Mouse (Mus musculus): ENCODE data around the gene Otogl. TPM values are rescaled to one million over a fixed set of nuclear protein-coding genes. Genes with fewer than 3 reads are reported as not detected.

Otogl gene
- total and polyA plus RNA-seq, 3 experiments, result under 0.01 TPM; not detected in 2

- DNase-seq (ENCODE audit: low spot score), result no peak
These were observed 36.1 kb upstream of the Otogl start for GRCm38 (mm10) chr10:107948038-107948437.

GRCm38 (mm10) chr10:107946348-107946747 is 34.4 kb upstream of the Otogl start:
- ATAC-seq (ENCODE audit: extremely low read depth, insufficient number of reproducible peaks, low FRiP score, poor library complexity, severe bottlenecking) (no peak), DNase-seq (ENCODE audit: low spot score) (no peak)
- Histone ChIP-seq H3K27me3 (ENCODE audit: insufficient read depth, low read length) (no peaks in the 10 kb centered on the region), H3K4me3 (ENCODE audit: low read depth, low read length) (no peak overlapping the region), H3K9me3 (replicated peaks) (no peaks in the 10 kb centered on the region), H3K4me1 (ENCODE audit: insufficient read depth, low read depth, low read length) (no peaks in the 10 kb centered on the region), H3K36me3 (replicated peaks) (no peaks in the 10 kb centered on the region)
- TF ChIP-seq GATA1 (IDR thresholded peaks at IDR 0.05; ENCODE audit: borderline replicate concordance, low read length) (no peak), POLR2AphosphoS5 (IDR thresholded peaks at IDR 0.05; ENCODE audit: insufficient replicate concordance, low read depth, low read length) (no peak), TAL1 (conservative IDR thresholded peaks at IDR 0.05; ENCODE audit: low read depth, low read length) (no peak), GATA2 (IDR thresholded peaks at IDR 0.05; ENCODE audit: borderline replicate concordance, low read depth, low read length) (no peak), CTCF (IDR thresholded peaks at IDR 0.05; ENCODE audit: low read depth, low read length) (no peak)

More at GRCm38 (mm10) chr10:107948038-107948437, 36.1 kb upstream of the Otogl start:
- Histone ChIP-seq H3K36me3 (replicated peaks) (no peaks in the 10 kb centered on the region), H3K4me3 (ENCODE audit: low read depth, low read length) (no peak overlapping the region), H3K9me3 (replicated peaks) (no peaks in the 10 kb centered on the region), H3K27me3 (ENCODE audit: insufficient read depth, low read length) (no peaks in the 10 kb centered on the region), H3K4me1 (ENCODE audit: insufficient read depth, low read depth, low read length) (no peaks in the 10 kb centered on the region)
- ATAC-seq (ENCODE audit: extremely low read depth, insufficient number of reproducible peaks, low FRiP score, poor library complexity, severe bottlenecking), result no peak
- TF ChIP-seq GATA1 (IDR thresholded peaks at IDR 0.05; ENCODE audit: borderline replicate concordance, low read length) (no peak), GATA2 (IDR thresholded peaks at IDR 0.05; ENCODE audit: borderline replicate concordance, low read depth, low read length) (no peak), CTCF (IDR thresholded peaks at IDR 0.05; ENCODE audit: low read depth, low read length) (no peak), POLR2AphosphoS5 (IDR thresholded peaks at IDR 0.05; ENCODE audit: insufficient replicate concordance, low read depth, low read length) (no peak), TAL1 (conservative IDR thresholded peaks at IDR 0.05; ENCODE audit: low read depth, low read length) (no peak)

GRCm38 (mm10) chr10:107943859-107944258 is 31.9 kb upstream of the Otogl start:
- H3K9me3 ChIP-seq (replicated peaks), result no peaks in the 10 kb centered on the region
- H3K36me3 ChIP-seq (replicated peaks), result no peaks in the 10 kb centered on the region
- ATAC-seq (ENCODE audit: extremely low read depth, insufficient number of reproducible peaks, low FRiP score, poor library complexity, severe bottlenecking) (no peak), DNase-seq (ENCODE audit: low spot score) (no peak)
- no peak overlapping the region for H3K4me3 ChIP-seq (ENCODE audit: low read depth, low read length)
- H3K4me1 ChIP-seq (ENCODE audit: insufficient read depth, low read depth, low read length), result no peaks in the 10 kb centered on the region
- H3K27me3 ChIP-seq (ENCODE audit: insufficient read depth, low read length), result no peaks in the 10 kb centered on the region
- no peak for TF ChIP-seq CTCF (IDR thresholded peaks at IDR 0.05; ENCODE audit: low read depth, low read length)
- TF ChIP-seq TAL1 (conservative IDR thresholded peaks at IDR 0.05; ENCODE audit: low read depth, low read length), result no peak
- no peak for TF ChIP-seq GATA2 (IDR thresholded peaks at IDR 0.05; ENCODE audit: borderline replicate concordance, low read depth, low read length)

- no peaks in the 10 kb centered on the region for H3K27me3 ChIP-seq (ENCODE audit: insufficient read depth, low read length)
- DNase-seq (ENCODE audit: low spot score) (no peak), ATAC-seq (ENCODE audit: extremely low read depth, insufficient number of reproducible peaks, low FRiP score, poor library complexity, severe bottlenecking) (no peak)
- no peak for TF ChIP-seq GATA1 (IDR thresholded peaks at IDR 0.05; ENCODE audit: borderline replicate concordance, low read length)
- TF ChIP-seq TAL1 (conservative IDR thresholded peaks at IDR 0.05; ENCODE audit: low read depth, low read length), result no peak
- TF ChIP-seq CTCF (IDR thresholded peaks at IDR 0.05; ENCODE audit: low read depth, low read length), result no peak
- no peak for TF ChIP-seq GATA2 (IDR thresholded peaks at IDR 0.05; ENCODE audit: borderline replicate concordance, low read depth, low read length)
- no peak for TF ChIP-seq POLR2AphosphoS5 (IDR thresholded peaks at IDR 0.05; ENCODE audit: insufficient replicate concordance, low read depth, low read length)
- no peak overlapping the region for H3K4me3 ChIP-seq (ENCODE audit: low read depth, low read length)
- no peaks in the 10 kb centered on the region for H3K36me3 ChIP-seq (replicated peaks)
- no peaks in the 10 kb centered on the region for H3K9me3 ChIP-seq (replicated peaks)
- no peaks in the 10 kb centered on the region for H3K4me1 ChIP-seq (ENCODE audit: insufficient read depth, low read depth, low read length)
These were observed 29.4 kb upstream of the Otogl start for GRCm38 (mm10) chr10:107941188-107941900.

- no peaks in the 10 kb centered on the region for H3K4me1 ChIP-seq (ENCODE audit: insufficient read depth, low read depth, low read length)
- DNase-seq (ENCODE audit: low spot score), result no peak
- H3K4me3 ChIP-seq (ENCODE audit: low read depth, low read length), result no peak overlapping the region
- no peak for TF ChIP-seq TAL1 (conservative IDR thresholded peaks at IDR 0.05; ENCODE audit: low read depth, low read length)
- TF ChIP-seq GATA1 (IDR thresholded peaks at IDR 0.05; ENCODE audit: borderline replicate concordance, low read length), result no peak
- no peak for TF ChIP-seq POLR2AphosphoS5 (IDR thresholded peaks at IDR 0.05; ENCODE audit: insufficient replicate concordance, low read depth, low read length)
- no peak for TF ChIP-seq GATA2 (IDR thresholded peaks at IDR 0.05; ENCODE audit: borderline replicate concordance, low read depth, low read length)
- no peak for TF ChIP-seq CTCF (IDR thresholded peaks at IDR 0.05; ENCODE audit: low read depth, low read length)
- no peaks in the 10 kb centered on the region for H3K36me3 ChIP-seq (replicated peaks)
- no peaks in the 10 kb centered on the region for H3K9me3 ChIP-seq (replicated peaks)
- ATAC-seq (ENCODE audit: extremely low read depth, insufficient number of reproducible peaks, low FRiP score, poor library complexity, severe bottlenecking), result no peak
- no peaks in the 10 kb centered on the region for H3K27me3 ChIP-seq (ENCODE audit: insufficient read depth, low read length)
These were observed 28.4 kb upstream of the Otogl start for GRCm38 (mm10) chr10:107940302-107940701.

GRCm38 (mm10) chr10:107939821-107940220 is 27.9 kb upstream of the Otogl start:
- H3K36me3 ChIP-seq (replicated peaks), result no peaks in the 10 kb centered on the region
- no peaks in the 10 kb centered on the region for H3K9me3 ChIP-seq (replicated peaks)
- ATAC-seq (ENCODE audit: extremely low read depth, insufficient number of reproducible peaks, low FRiP score, poor library complexity, severe bottlenecking) (no peak), DNase-seq (ENCODE audit: low spot score) (no peak)
- H3K4me3 ChIP-seq (ENCODE audit: low read depth, low read length), result no peak overlapping the region
- H3K27me3 ChIP-seq (ENCODE audit: insufficient read depth, low read length), result no peaks in the 10 kb centered on the region
- no peaks in the 10 kb centered on the region for H3K4me1 ChIP-seq (ENCODE audit: insufficient read depth, low read depth, low read length)
- TF ChIP-seq GATA2 (IDR thresholded peaks at IDR 0.05; ENCODE audit: borderline replicate concordance, low read depth, low read length) (no peak), POLR2AphosphoS5 (IDR thresholded peaks at IDR 0.05; ENCODE audit: insufficient replicate concordance, low read depth, low read length) (no peak), CTCF (IDR thresholded peaks at IDR 0.05; ENCODE audit: low read depth, low read length) (no peak), TAL1 (conservative IDR thresholded peaks at IDR 0.05; ENCODE audit: low read depth, low read length) (no peak), GATA1 (IDR thresholded peaks at IDR 0.05; ENCODE audit: borderline replicate concordance, low read length) (no peak)

Data from G1E (cell line).